Mouse (Mus musculus) CH12.LX (cell line): ENCODE data around the gene Ssb.

Experiments
- CHD2 ChIP-seq: IDR thresholded peaks from 2 replicates; pipeline ENCODE4 v1.6.1; 2011; ENCODE audit warnings: low read length, improper control_type of control experiment
- CTCF ChIP-seq, 2 experiments: IDR thresholded peaks in 1 of 2; conservative IDR thresholded peaks in 1 of 2; 2 replicates each; pipeline ENCODE4 v1.5.1; 2011 to 2012; ENCODE audit warnings: low read depth in 2 of 2, low read length in 2 of 2, improper control_type of control experiment in 1 of 2, inconsistent platforms in 1 of 2, mild to moderate bottlenecking in 1 of 2, moderate library complexity in 1 of 2
- E2F4 ChIP-seq: IDR thresholded peaks from 2 replicates; pipeline ENCODE4 v1.6.1; 2011; ENCODE audit warnings: low read depth, low read length, improper control_type of control experiment; ENCODE audit not compliant: insufficient replicate concordance
- EP300 ChIP-seq: IDR thresholded peaks from 2 replicates; pipeline ENCODE4 v1.6.1; 2011; ENCODE audit warnings: low read length, improper control_type of control experiment
- JUN ChIP-seq: IDR thresholded peaks from 2 replicates; pipeline ENCODE4 v1.6.1; 2011; ENCODE audit warnings: low read depth, mild to moderate bottlenecking, low read length, improper control_type of control experiment, moderate library complexity; ENCODE audit not compliant: insufficient read depth
- POLR2A ChIP-seq: IDR thresholded peaks from 2 replicates; pipeline ENCODE4 v1.6.1; 2011; ENCODE audit warnings: low read depth, mild to moderate bottlenecking, improper control_type of control experiment, low read length
- ZNF384 ChIP-seq: IDR thresholded peaks from 2 replicates; pipeline ENCODE4 v1.6.1; 2012; ENCODE audit warnings: low read depth, low read length, improper control_type of control experiment, inconsistent platforms

DNA sequence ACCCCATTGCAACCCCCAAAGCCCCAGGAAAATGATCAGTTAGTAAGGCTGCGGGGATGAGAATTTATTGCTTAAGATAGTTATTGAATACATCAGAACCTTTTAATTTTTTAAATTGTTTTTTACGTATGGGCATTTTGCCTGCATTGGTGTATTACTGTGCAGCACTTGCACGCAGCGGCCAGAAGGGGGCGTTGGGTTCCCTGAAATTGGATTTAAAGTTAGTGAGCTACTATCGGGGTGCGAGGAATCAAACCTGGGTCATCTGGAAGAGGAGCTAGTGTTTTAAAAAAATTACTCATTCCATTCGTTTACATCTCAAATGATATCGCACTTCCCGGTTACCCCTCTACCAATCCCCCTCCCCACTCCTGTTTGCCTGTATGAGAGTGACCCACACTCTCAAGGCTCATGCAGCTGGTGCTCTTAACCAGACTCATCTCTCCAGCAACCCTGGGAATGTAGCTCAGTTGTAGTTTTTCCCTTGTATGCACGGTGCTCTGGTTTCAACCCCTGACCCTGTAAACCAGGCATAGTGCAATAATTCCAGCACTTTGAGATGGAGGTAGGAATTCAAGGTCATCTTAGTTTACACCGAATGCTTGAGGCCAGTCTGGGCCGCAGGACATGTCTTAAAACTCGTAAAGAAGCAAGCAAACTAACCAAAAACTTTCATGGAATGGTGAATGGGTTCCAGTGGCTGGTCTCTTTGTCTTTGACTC is 34.3 kb downstream of the Ssb start:
- TF ChIP-seq JUN: no peak
- no peak for TF ChIP-seq POLR2A
- TF ChIP-seq CHD2: no peak
- TF ChIP-seq EP300: no peak
- TF ChIP-seq E2F4: no peak
- no peak for TF ChIP-seq ZNF384
- peak; percentile 59 to 62 for TF ChIP-seq CTCF (conservative IDR thresholded peaks at IDR 0.05 in 1 of 2, IDR thresholded peaks at IDR 0.05 in 1 of 2; ENCODE audit: low read depth in 2 of 2, low read length in 2 of 2)
